Mouse (Mus musculus): ENCODE results near the gene Maip1.

DNA sequence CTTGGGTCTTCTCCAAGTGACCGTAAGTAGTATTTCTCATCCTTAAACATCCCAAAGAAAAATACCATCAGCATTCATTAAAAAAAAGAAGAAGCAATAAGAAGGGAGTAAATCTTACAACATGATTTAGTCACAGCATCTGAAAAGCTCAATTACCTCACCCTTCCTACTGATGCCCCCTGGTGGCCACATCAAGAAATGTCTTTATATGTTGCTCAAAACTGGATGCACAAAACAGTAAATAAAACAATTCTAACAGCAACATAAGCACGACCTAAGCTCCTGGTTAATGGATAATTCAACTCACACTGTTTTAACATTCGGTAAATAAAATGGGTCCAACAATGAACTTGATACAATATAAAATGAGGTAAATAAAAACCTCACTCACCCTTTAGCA, 12.1 kb upstream of the Maip1 start:
- no peak for TF ChIP-seq POLR2A (IDR thresholded peaks at IDR 0.05; ENCODE audit: control insufficient read depth, extremely low read depth, insufficient read depth, low read length, poor library complexity)
- TF ChIP-seq CTCF (IDR thresholded peaks at IDR 0.05; ENCODE audit: borderline replicate concordance, control insufficient read depth, extremely low read depth, insufficient read depth, low read length, poor library complexity) = no peak

Data from thymus, adult 2 months (tissue).